In the genomic region with DNA sequence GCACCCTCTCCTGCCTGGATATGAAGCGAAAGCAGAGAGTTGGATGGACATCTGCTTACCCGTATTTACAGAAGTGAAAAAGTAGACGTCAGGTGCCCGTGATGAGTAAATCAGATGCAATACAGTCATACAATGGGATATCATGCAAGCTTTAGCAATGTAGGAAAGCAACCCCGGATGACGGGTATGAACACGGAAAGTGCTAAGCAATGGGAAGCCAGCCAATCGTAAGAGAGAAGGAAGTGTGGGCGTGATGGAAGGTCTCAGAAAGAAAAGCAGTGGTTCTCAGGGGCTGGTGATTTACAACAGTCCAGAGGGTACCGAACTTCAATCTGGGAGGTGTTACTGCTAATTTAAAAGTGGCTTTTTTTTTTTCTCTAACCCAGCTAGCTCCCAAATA, we compare ENCODE assay signal across 17 mouse cellular contexts.
DNase-seq lines count a peak whose midpoint lies in the region; ATAC-seq and TF ChIP-seq lines count a peak whose summit lies in the region.
"Had no signal": no experiment of that assay in that cellular context is flagged by ENCODE, and none has a peak within 500 bp of the region (broad histone marks: within the 10 kb centered on the region; RNA-seq: fewer than 3 reads in every experiment).

No protein-coding gene starts in this region.

- no peak overlapping the region for H3K4me3 ChIP-seq in heart, embryonic 10.5 days
- no peak overlapping the region for H3K4me3 ChIP-seq in kidney, postnatal 0 days (replicated peaks; ENCODE audit: low read depth, low read length)
- H3K4me3 ChIP-seq: embryonic facial prominence, embryonic 12.5 days; limb, embryonic 15.5 days; midbrain, embryonic 13.5 days had no signal

- H3K27ac ChIP-seq in heart, embryonic 10.5 days: no peak overlapping the region
- no peak overlapping the region for H3K27ac ChIP-seq in kidney, postnatal 0 days
- H3K27ac ChIP-seq: embryonic facial prominence, embryonic 12.5 days; hindbrain, embryonic 14.5 days; limb, embryonic 15.5 days; midbrain, embryonic 13.5 days had no signal

- no peaks in the 10 kb centered on the region for H3K36me3 ChIP-seq in heart, embryonic 10.5 days
- H3K36me3 ChIP-seq in kidney, postnatal 0 days (ENCODE audit: insufficient read depth, low read length): no peaks in the 10 kb centered on the region
- H3K36me3 ChIP-seq: embryonic facial prominence, embryonic 12.5 days; limb, embryonic 15.5 days; midbrain, embryonic 13.5 days had no signal

- no peak for TF ChIP-seq CTCF in kidney, postnatal 0 days (IDR thresholded peaks at IDR 0.05; ENCODE audit: low read depth)

- no peak overlapping the region for H3K4me2 ChIP-seq in kidney, postnatal 0 days (ENCODE audit: low read length)
- H3K4me2 ChIP-seq: embryonic facial prominence, embryonic 12.5 days; hindbrain, embryonic 14.5 days; limb, embryonic 15.5 days; midbrain, embryonic 13.5 days had no signal

- no peak overlapping the region for H3K9ac ChIP-seq in kidney, postnatal 0 days (ENCODE audit: low read depth, low read length)
- H3K9ac ChIP-seq: embryonic facial prominence, embryonic 12.5 days; hindbrain, embryonic 14.5 days; limb, embryonic 15.5 days; midbrain, embryonic 13.5 days had no signal

- DNase-seq in heart, adult 8-10 months (ENCODE audit: low spot score): peak; percentile 28
- no peak for DNase-seq in heart, embryonic 10.5 days (ENCODE audit: low spot score)
- peak; percentile 49 for DNase-seq in kidney, postnatal 0 days (ENCODE audit: low spot score)
- no peak for DNase-seq in kidney, postnatal 36 days
- peak; percentile 66 for DNase-seq in MN1 (ENCODE audit: low spot score)
- DNase-seq in adrenal gland, adult 2 months: no peak
- no peak for DNase-seq in spleen, adult 18-20 months
- DNase-seq: gastrocnemius, postnatal 25 days; lung, adult 18-20 months; lung, postnatal 36 days; right cerebral cortex, postnatal 14 days had no signal

- WGBS in heart, embryonic 10.5 days: 75% methylated on average over 10 of the region's 10 CpGs
- WGBS in kidney, postnatal 0 days: 50% methylated on average over 10 of the region's 10 CpGs

- no peaks in the 10 kb centered on the region for H3K27me3 ChIP-seq in heart, embryonic 10.5 days (ENCODE audit: insufficient read depth, poor library complexity, severe bottlenecking)
- no peaks in the 10 kb centered on the region for H3K27me3 ChIP-seq in kidney, postnatal 0 days (ENCODE audit: insufficient read depth, low read length)
- H3K27me3 ChIP-seq: embryonic facial prominence, embryonic 12.5 days; limb, embryonic 15.5 days; midbrain, embryonic 13.5 days had no signal

- H3K4me1 ChIP-seq in heart, embryonic 10.5 days: no peaks in the 10 kb centered on the region
- no peaks in the 10 kb centered on the region for H3K4me1 ChIP-seq in kidney, postnatal 0 days (replicated peaks; ENCODE audit: insufficient read depth, low read length)
- H3K4me1 ChIP-seq: embryonic facial prominence, embryonic 12.5 days; limb, embryonic 15.5 days had no signal

- no peaks in the 10 kb centered on the region for H3K9me3 ChIP-seq in heart, embryonic 10.5 days
- no peaks in the 10 kb centered on the region for H3K9me3 ChIP-seq in kidney, postnatal 0 days (replicated peaks; ENCODE audit: low read length)
- H3K9me3 ChIP-seq: limb, embryonic 15.5 days had no signal

- ATAC-seq in kidney, postnatal 0 days (replicated peaks; ENCODE audit: low FRiP score, low read depth): no peak
- peak; percentile 46; the same call in 1 of the 2 replicates for ATAC-seq in megakaryocyte progenitor cell, adult 5-6 weeks (replicated peaks; ENCODE audit: poor library complexity)
- ATAC-seq: intestine, postnatal 0 days; midbrain, embryonic 13.5 days had no signal

Comparison
In these comparisons a context has a peak if more than half of its experiments do, and no peak if none do; other contexts are left out.
1. DNase-seq: peak in heart, adult 8-10 months (single experiment), kidney, postnatal 0 days (single experiment) and MN1 (single experiment); none in heart, embryonic 10.5 days (single experiment), kidney, postnatal 36 days (0 of 2), adrenal gland, adult 2 months (single experiment) and spleen, adult 18-20 months (0 of 2).